Mouse (Mus musculus): Measurements from ENCODE around the gene Nop53. TPM values are rescaled to one million over a fixed set of nuclear protein-coding genes. Genes with fewer than 3 reads are reported as not detected.

The Nop53 gene
- polyA plus RNA-seq, 1 experiment from 2014 or later, result 122 TPM

DNA sequence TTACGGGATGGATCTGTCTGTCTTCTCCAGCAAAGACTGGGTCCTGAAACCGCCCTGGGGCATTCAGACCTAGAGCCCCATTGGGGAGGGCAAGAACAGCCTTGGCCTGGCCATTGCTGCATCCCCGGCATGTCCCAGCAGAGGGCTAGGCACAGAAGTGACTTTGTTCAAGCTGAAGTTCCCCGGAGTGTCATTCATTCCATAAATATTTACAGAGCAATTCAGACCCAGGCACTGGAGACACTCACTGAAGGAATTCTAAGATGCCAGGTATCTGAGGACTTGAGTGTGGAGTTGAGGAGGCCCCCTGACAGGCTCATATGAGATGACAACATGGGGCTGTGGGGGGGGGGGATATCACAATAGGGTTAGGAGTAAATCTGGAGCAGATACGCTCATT is 10.3 kb upstream of the Nop53 start:
- H3K36me3 ChIP-seq, result peaks cover 43% of the 10 kb centered on the region
- no peak for ATAC-seq (ENCODE audit: insufficient number of reproducible peaks, low FRiP score)

DNA sequence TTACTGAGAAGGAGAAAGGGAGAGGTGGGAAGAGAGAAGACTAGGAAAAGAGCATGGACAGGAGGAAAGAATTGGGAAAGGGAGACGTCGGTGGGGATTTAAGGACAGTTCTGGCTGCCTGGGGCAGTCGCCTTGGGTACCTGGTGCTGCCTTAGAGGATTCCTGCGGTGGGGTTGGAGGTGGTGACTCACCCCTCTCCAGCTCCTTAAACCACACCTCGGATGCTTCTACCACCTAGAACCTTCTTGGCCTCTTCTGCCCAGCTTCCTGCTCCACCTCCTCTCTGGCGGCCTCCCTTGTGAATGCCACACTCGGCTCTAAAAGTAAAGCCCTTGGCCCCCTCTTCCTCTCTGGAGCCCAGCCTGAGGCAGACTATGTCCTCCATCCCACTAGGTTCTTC is 9.6 kb upstream of the Nop53 start:
- Histone ChIP-seq H3K4me3 (peak overlapping the region; percentile 29), H3K9me3 (replicated peaks) (peaks cover 6% of the 10 kb centered on the region; the same call in 1 of the 2 replicates), H3K27me3 (replicated peaks) (no peaks in the 10 kb centered on the region), H3K4me1 (replicated peaks) (peaks cover 24% of the 10 kb centered on the region), H3K9ac (peak overlapping the region; percentile 46), H3K4me2 (peak overlapping the region; percentile 65), H3K27ac (ENCODE audit: poor library complexity, severe bottlenecking) (peak overlapping the region; percentile 50), H3K36me3 (peaks cover 46% of the 10 kb centered on the region)
- 18% methylated on average over 7 of the region's 7 CpGs for WGBS
- 0 out of 2 replicates have a peak, but pooled peaks have one; percentile 12 for ATAC-seq (ENCODE audit: insufficient number of reproducible peaks, low FRiP score)

More for the DNA sequence above, 10.3 kb upstream of the Nop53 start:
- Histone ChIP-seq H3K4me3 (no peak overlapping the region), H3K4me1 (replicated peaks) (peaks cover 29% of the 10 kb centered on the region), H3K27ac (ENCODE audit: poor library complexity, severe bottlenecking) (peak overlapping the region; percentile 50), H3K27me3 (replicated peaks) (no peaks in the 10 kb centered on the region), H3K9me3 (replicated peaks) (peaks cover 6% of the 10 kb centered on the region; the same call in 1 of the 2 replicates), H3K9ac (no peak overlapping the region), H3K4me2 (no peak overlapping the region)
- 61% methylated on average over 5 of the region's 5 CpGs for WGBS

DNA sequence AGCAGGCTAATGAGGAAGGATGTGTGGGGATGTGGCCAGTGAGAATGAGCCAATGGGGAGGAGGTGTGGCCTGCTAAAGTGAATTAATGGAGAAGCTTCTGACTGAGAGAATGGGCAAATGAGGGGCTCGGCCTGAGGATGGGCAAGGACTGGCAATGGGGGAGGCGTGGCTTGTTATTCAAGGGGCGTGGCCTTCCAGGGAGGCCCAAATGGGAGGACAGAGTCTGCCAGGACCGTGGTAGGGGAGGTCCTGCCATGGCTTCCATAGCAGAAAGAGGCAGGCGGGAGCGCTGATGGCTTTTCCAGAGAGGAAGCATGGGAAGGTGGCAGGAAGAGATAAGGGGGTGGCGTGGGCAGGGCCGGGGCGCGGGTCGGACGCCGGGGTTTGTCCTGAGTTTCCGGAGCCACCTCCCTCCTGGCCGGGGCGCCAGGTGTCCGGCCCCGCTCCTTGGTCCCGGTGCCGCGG is 9.1 kb upstream of the Nop53 start:
- peak overlapping the region; percentile 50 for H3K27ac ChIP-seq (ENCODE audit: poor library complexity, severe bottlenecking)
- peak; percentile 75 for ATAC-seq (ENCODE audit: insufficient number of reproducible peaks, low FRiP score)
- H3K9ac ChIP-seq, result peak overlapping the region; percentile 46
- peak overlapping the region; percentile 65 for H3K4me2 ChIP-seq
- peaks cover 49% of the 10 kb centered on the region for H3K36me3 ChIP-seq
- H3K4me3 ChIP-seq, result peak overlapping the region; percentile 29
- peaks cover 6% of the 10 kb centered on the region; the same call in 1 of the 2 replicates for H3K9me3 ChIP-seq (replicated peaks)
- H3K27me3 ChIP-seq (replicated peaks), result no peaks in the 10 kb centered on the region
- WGBS, result 7% methylated on average over 21 of the region's 21 CpGs
- H3K4me1 ChIP-seq (replicated peaks), result peaks cover 23% of the 10 kb centered on the region

DNA sequence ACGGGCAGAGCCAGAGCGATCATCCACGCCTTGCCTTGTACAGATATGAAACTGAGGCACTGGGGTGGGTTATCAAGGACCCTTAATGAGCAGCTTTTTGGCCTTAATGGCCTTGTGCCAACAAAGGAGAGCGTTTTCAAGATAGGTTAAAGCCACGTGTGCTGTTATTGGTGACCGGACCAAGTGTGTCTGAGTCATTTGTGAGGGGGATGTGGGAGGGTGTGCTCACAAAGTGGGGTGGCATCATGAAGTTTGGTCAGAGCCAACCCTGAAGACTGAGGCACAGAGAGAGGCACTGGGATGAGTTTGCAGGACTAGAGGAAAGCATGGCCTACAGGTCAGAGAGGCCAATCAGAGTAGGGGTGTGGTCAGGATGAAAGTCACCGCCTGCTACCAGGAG is 8.6 kb upstream of the Nop53 start:
- Histone ChIP-seq H3K36me3 (peaks cover 46% of the 10 kb centered on the region), H3K27me3 (replicated peaks) (no peaks in the 10 kb centered on the region), H3K4me2 (no peak overlapping the region), H3K27ac (ENCODE audit: poor library complexity, severe bottlenecking) (peak overlapping the region; percentile 45), H3K9ac (no peak overlapping the region), H3K4me1 (replicated peaks) (peaks cover 23% of the 10 kb centered on the region), H3K9me3 (replicated peaks) (peaks cover 6% of the 10 kb centered on the region; the same call in 1 of the 2 replicates), H3K4me3 (no peak overlapping the region)
- ATAC-seq (ENCODE audit: insufficient number of reproducible peaks, low FRiP score), result peak; percentile 15; the same call in 1 of the 2 replicates
- WGBS, result 75% methylated on average over 7 of the region's 7 CpGs

DNA sequence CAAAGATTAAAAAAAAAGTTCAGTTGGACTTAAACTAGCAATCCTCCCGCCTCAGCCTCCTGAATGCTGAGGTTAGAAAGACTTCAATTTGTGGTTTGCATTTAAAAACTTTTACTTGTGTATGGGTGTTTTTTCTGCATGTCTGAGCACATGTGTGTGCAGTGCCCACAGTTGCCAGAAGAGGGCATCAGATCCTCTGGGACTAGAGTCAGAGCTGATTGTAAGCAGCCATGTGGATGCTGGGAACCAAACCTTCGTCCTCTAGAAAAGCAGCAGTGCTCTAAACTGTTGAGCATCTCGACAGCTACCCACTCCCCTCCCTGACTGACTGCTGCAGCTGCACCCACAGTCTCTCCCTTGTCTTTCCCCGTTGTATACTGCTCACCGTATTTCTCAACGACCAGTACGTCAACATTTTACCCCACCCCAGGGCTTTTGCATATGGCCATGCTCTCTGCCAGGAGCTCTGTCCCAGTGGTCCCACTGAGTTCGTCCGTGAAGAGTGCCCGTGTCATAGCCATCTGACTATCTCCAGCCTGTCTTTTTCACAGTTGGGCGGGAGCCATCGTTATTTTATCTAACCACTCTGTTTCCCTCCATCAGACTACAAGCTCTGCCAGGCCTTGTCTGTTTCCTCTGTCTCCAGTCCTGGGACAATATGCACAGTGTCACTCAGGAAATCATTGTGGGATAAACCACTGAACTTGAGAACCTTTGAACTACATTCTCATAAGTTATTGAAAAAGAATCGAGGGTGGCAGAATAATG is 7.6 kb upstream of the Nop53 start:
- Histone ChIP-seq H3K9me3 (replicated peaks) (peaks cover 6% of the 10 kb centered on the region; the same call in 1 of the 2 replicates), H3K36me3 (peaks cover 41% of the 10 kb centered on the region), H3K4me2 (no peak overlapping the region), H3K4me3 (no peak overlapping the region), H3K4me1 (replicated peaks) (peaks cover 31% of the 10 kb centered on the region), H3K27ac (ENCODE audit: poor library complexity, severe bottlenecking) (no peak overlapping the region), H3K9ac (no peak overlapping the region), H3K27me3 (replicated peaks) (no peaks in the 10 kb centered on the region)
- ATAC-seq (ENCODE audit: insufficient number of reproducible peaks, low FRiP score), result no peak
- 80% methylated on average over 13 of the region's 13 CpGs for WGBS

DNA sequence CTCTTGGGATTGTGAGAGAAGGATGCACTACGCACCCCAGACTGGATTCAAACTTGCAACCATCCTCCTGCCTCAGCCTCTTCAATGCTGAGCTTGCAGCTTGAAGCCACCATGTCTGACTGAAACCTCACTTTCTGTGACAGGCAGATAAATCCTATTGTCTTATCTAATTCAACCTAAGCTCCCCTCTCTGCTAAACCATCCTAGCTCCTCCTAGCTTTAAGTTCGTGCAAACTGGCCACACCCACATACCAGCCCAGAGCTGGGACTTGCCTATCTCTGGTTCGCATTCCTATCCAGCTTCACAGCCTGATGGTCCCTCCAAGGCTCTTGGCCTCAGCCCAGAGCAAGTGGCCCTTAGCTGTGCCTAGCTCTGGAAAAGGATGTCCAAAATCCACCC is 6.5 kb upstream of the Nop53 start:
- Histone ChIP-seq H3K27ac (ENCODE audit: poor library complexity, severe bottlenecking) (no peak overlapping the region), H3K4me1 (replicated peaks) (peaks cover 36% of the 10 kb centered on the region), H3K9ac (no peak overlapping the region), H3K36me3 (peaks cover 35% of the 10 kb centered on the region), H3K9me3 (replicated peaks) (peaks cover 6% of the 10 kb centered on the region; the same call in 1 of the 2 replicates), H3K27me3 (replicated peaks) (no peaks in the 10 kb centered on the region), H3K4me2 (no peak overlapping the region), H3K4me3 (no peak overlapping the region)
- WGBS, result 44% methylated on average over 3 of the region's 3 CpGs
- no peak for ATAC-seq (ENCODE audit: insufficient number of reproducible peaks, low FRiP score)

DNA sequence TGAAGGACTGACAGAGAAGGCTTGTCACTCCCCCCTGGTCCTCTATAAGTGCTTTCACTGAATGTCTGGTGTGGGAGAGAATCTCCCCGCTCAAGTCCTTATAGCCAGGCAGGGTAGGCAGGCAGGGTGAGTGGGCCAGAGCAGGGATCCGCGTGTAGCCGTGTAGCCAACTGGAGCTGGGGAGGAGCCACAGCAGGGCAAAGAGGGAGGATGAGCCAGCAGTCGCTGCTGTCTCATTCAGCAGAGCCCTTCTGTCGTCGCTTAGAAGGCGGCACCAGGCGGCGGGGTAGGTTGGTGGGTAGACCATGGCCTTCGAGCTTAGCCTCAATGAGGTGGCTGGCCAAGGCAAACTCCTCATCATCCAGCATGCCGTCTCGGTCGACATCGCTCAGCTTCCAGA is 4.1 kb upstream of the Nop53 start:
- H3K27ac ChIP-seq (ENCODE audit: poor library complexity, severe bottlenecking), result no peak overlapping the region
- no peaks in the 10 kb centered on the region for H3K27me3 ChIP-seq (replicated peaks)
- no peak overlapping the region for H3K4me3 ChIP-seq
- peaks cover 6% of the 10 kb centered on the region; the same call in 1 of the 2 replicates for H3K9me3 ChIP-seq (replicated peaks)
- WGBS, result 82% methylated on average over 15 of the region's 15 CpGs
- H3K36me3 ChIP-seq, result peaks cover 24% of the 10 kb centered on the region
- H3K9ac ChIP-seq, result no peak overlapping the region
- no peak for ATAC-seq (ENCODE audit: insufficient number of reproducible peaks, low FRiP score)
- no peak overlapping the region for H3K4me2 ChIP-seq
- peaks cover 24% of the 10 kb centered on the region for H3K4me1 ChIP-seq (replicated peaks)

DNA sequence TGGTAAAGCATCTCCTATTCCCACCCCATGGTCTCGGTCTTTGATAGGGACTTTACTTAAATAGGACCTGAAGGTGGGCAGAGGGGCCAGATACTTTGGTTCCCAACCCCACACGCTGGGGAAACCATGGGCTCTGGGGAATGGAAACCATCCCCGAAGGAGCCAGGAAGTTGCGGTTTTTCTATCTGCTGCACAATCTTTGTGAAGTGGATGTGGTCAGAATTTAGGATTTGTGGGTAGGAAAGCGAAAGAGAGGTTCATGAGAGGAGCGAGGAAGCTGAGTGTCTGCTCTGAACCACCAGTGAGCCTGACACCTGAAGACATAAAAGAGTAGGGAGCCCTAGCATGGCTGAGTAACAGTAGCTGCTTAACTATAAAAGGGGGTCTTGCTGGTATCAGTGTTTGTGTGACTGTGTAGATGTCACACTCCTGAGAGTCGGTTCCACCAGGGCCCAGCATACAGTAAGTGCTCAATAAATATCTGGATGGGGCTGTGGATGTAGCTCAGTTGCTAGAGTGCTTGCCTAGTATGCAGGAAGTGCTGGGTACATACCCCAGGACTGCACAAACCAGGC is 3.4 kb upstream of the Nop53 start:
- no peak overlapping the region for H3K4me3 ChIP-seq
- H3K4me2 ChIP-seq, result no peak overlapping the region
- no peak for ATAC-seq (ENCODE audit: insufficient number of reproducible peaks, low FRiP score)
- H3K27me3 ChIP-seq (replicated peaks), result no peaks in the 10 kb centered on the region
- peaks cover 26% of the 10 kb centered on the region for H3K36me3 ChIP-seq
- no peak overlapping the region for H3K9ac ChIP-seq
- H3K9me3 ChIP-seq (replicated peaks), result peaks cover 6% of the 10 kb centered on the region; the same call in 1 of the 2 replicates
- H3K4me1 ChIP-seq (replicated peaks), result peaks cover 23% of the 10 kb centered on the region
- peak overlapping the region; percentile 58; the same call in 1 of the 2 replicates for H3K27ac ChIP-seq (ENCODE audit: poor library complexity, severe bottlenecking)
- 68% methylated on average over 7 of the region's 7 CpGs for WGBS

DNA sequence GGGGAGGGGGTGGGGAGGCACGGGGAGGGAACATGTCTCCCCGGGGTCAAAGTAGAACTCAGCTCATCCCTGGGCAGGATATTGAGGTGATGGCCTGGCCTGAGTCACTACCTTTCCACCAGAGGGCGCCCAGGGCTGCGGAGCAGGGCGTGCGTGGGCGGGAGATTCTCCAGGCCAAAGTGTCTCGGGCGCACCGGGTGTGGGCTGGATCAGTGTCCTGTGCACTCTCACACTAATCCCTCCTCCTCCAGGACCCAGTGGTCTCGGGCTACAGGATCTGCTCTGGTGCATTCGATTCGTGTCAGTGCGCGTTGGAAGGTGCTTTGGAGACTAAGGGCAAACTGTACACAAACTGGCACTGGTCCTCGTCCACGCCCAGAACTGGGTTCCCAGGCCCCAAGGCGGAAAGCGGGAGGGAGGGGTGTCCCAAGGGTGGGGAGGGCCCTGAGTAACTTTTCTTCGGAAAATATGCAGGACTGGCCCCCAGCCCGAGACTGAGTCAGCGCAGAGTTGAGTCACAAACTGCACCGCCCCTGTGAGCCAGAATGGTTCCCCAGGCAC is 2.6 kb upstream of the Nop53 start:
- Histone ChIP-seq H3K4me1 (replicated peaks) (peaks cover 24% of the 10 kb centered on the region), H3K27ac (ENCODE audit: poor library complexity, severe bottlenecking) (peak overlapping the region; percentile 58; the same call in 1 of the 2 replicates), H3K4me3 (peak overlapping the region; percentile 28), H3K9ac (peak overlapping the region; percentile 72), H3K4me2 (peak overlapping the region; percentile 71), H3K27me3 (replicated peaks) (no peaks in the 10 kb centered on the region), H3K36me3 (peaks cover 31% of the 10 kb centered on the region), H3K9me3 (replicated peaks) (peaks cover 2% of the 10 kb centered on the region; the same call in 1 of the 2 replicates)
- WGBS, result 3% methylated on average over 23 of the region's 23 CpGs
- ATAC-seq (ENCODE audit: insufficient number of reproducible peaks, low FRiP score), result peak; percentile 66

DNA sequence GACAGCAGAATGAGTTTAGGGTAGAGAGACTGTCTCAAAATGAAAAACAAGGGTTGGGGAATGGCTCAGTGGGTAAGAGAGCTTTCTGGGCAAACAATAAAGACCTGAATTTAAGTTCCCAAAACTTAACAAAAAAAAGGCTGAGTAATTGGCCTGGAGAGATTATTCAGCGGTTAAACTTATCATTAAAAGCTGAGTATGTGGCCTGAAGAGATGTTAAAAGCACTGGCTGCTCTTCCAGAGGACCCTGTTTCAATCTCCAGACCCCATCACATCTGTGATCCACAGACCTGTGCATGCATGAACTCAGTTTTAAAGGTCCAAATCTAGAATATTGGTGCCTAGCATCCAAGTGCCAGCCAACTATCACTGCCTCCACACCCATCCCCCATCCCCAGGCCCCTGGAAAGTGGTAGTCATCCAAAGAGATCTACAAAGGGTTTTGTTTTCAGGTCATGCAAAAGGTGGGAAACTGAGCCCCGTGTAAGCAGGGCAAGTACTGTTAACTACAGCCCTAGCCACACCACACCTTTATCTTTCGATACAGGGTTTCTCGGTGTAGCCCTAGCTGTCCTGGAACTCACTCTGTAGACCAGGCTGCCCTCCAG is 1.9 kb upstream of the Nop53 start:
- no peak overlapping the region for H3K4me3 ChIP-seq
- H3K27me3 ChIP-seq (replicated peaks), result no peaks in the 10 kb centered on the region
- no peak for ATAC-seq (ENCODE audit: insufficient number of reproducible peaks, low FRiP score)
- 38% methylated on average over 4 of the region's 4 CpGs for WGBS
- no peaks in the 10 kb centered on the region for H3K9me3 ChIP-seq (replicated peaks)
- peak overlapping the region; percentile 58; the same call in 1 of the 2 replicates for H3K27ac ChIP-seq (ENCODE audit: poor library complexity, severe bottlenecking)
- peaks cover 24% of the 10 kb centered on the region for H3K4me1 ChIP-seq (replicated peaks)
- 0 out of 2 replicates have a peak overlapping the region, but pooled peaks have one; percentile 72 for H3K9ac ChIP-seq
- peaks cover 35% of the 10 kb centered on the region for H3K36me3 ChIP-seq
- H3K4me2 ChIP-seq, result peak overlapping the region; percentile 71
